Mouse (Mus musculus) G1E (cell line): ENCODE results near the gene Spata2l. TPM values are rescaled to one million over a fixed set of nuclear protein-coding genes. Genes with fewer than 3 reads are reported as not detected.
"Not testable (repeated sequence)": the region's sequence is repeated elsewhere in the genome, so short reads cannot be mapped to it uniquely, and the experiment has no call there.

ENCODE experiments used
- ATAC-seq: 2 replicates; pipeline ENCODE4 v1.8.0; 2016; ENCODE audit warnings: mild to moderate bottlenecking; ENCODE audit not compliant: insufficient number of reproducible peaks, poor library complexity, low FRiP score, severe bottlenecking; ENCODE audit errors: extremely low read depth
- DNase-seq: peaks from one replicate; pipeline ENCODE4 v3.0.0; 2012; ENCODE audit warnings: low spot score
- H3K27me3 ChIP-seq: 2 replicates; pipeline ENCODE4 v1.6.1; 2012; ENCODE audit warnings: mild to moderate bottlenecking, low read length, inconsistent platforms; ENCODE audit not compliant: insufficient read depth
- H3K36me3 ChIP-seq: replicated peaks from 2 replicates; pipeline ENCODE3; 2012; ENCODE audit warnings: mild to moderate bottlenecking, inconsistent platforms
- H3K4me1 ChIP-seq: 2 replicates; pipeline ENCODE4 v1.6.1; 2012; ENCODE audit warnings: low read depth, low read length, inconsistent platforms, mixed read lengths; ENCODE audit not compliant: insufficient read depth
- H3K4me3 ChIP-seq: 2 replicates; pipeline ENCODE4 v1.5.1; 2012; ENCODE audit warnings: low read depth, mild to moderate bottlenecking, inconsistent platforms, low read length, moderate library complexity, mixed read lengths
- H3K9me3 ChIP-seq: replicated peaks from 2 replicates; pipeline ENCODE4 v1.6.1; 2012; ENCODE audit warnings: inconsistent platforms
- CTCF ChIP-seq: IDR thresholded peaks from 2 replicates; pipeline ENCODE4 v1.5.1; 2012; ENCODE audit warnings: low read depth, low read length, inconsistent platforms, mixed read lengths
- GATA1 ChIP-seq: IDR thresholded peaks from 2 replicates; pipeline ENCODE4 v1.6.1; 2012; ENCODE audit warnings: borderline replicate concordance, low read length, inconsistent platforms, mixed read lengths
- GATA2 ChIP-seq: IDR thresholded peaks from 2 replicates; pipeline ENCODE4 v1.6.1; 2012; ENCODE audit warnings: low read depth, low read length, inconsistent platforms, borderline replicate concordance
- POLR2AphosphoS5 ChIP-seq: IDR thresholded peaks from 2 replicates; pipeline ENCODE4 v1.6.1; 2012; ENCODE audit warnings: low read depth, low read length, inconsistent platforms; ENCODE audit not compliant: insufficient replicate concordance
- TAL1 ChIP-seq: conservative IDR thresholded peaks from 2 replicates; pipeline ENCODE4 v1.6.1; 2012; ENCODE audit warnings: low read depth, low read length, inconsistent platforms, mixed read lengths
- polyA plus RNA-seq: library from polyadenylated mRNA; stranded (reverse); fragments of >175 nt; gene quantifications from 2 replicates; pipeline ENCODE4 v1.2.3, GENCODE M21; 2012
- total RNA-seq, 2 experiments: library from RNA; stranded (forward) in 1 of 2; stranded (reverse) in 1 of 2; fragments of 200-1000 nt in 1 of 2; fragments of >200 nt in 1 of 2; fragmentation: Nextera tagmentation in 1 of 2; gene quantifications; 2 replicates each; pipeline ENCODE4 v1.2.3; 2014 to 2017

Gene Spata2l
- total RNA-seq (2014; fragmentation: Nextera tagmentation) (3.4 and 6.8 TPM in 2 replicates), total RNA-seq (2017) (2.2 and 3.7 TPM in 2 replicates), polyA plus RNA-seq (5.2 and 5.7 TPM in 2 replicates)

DNA sequence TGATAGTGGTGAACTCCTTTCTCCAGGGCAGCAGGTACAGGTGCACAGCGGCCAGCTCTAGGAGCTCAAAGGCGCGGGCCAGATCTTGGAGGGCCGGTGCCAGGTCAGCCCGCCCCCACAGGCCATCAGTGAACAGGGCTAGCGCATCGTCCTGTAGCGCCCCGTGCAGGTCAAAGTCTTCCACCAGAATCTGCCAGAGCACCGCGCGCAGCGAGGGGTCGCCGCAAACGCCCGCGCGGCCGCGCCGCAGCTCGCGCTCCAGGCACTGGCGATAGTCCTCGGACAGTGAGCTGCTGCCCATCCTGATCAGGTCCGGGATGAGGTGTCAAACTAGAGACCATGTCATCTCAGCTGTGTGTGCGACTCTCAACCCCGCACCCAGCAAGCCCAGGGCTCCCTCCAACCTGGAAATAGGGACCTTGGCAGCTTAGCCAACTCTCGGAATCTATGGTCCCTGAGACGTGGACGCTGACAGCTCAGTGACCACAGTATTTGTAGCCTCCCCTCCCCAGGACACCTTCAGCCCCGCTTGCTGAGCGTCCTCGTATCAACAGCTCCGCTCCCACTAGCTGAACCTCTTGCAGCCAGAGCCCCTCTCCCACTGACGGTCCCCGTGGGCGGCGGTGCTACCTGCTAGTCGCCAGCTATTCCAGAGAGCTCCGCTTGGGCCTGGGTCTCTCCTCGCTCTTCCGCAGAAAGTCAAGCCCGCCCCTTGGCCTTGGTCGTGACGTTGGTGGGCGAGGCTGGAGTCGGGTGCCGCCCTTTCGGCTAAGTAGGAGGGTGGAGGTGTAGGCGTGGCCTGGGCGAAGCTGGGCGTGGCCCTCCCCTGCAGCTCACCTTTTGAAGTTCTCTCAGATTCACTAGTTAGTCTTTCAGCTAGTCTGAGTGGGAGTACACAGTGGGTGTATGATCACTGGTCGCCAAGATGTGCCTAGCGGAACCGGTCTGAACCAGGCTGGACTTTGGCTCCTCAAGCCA, at the start of gene Spata2l:
TSS of gene Spata2l (minus strand) at position 714 of the 978 bp plus-strand sequence.
- H3K36me3 ChIP-seq = peaks cover 34% of the 10 kb centered on the region
- H3K9me3 ChIP-seq = no peaks in the 10 kb centered on the region
- ATAC-seq (peak; percentile 92), DNase-seq (peak; percentile 92)
- peaks cover 30% of the 10 kb centered on the region for H3K27me3 ChIP-seq
- peaks cover 41% of the 10 kb centered on the region for H3K4me1 ChIP-seq
- peak within 1 kb of the TSS; percentile 74 for H3K4me3 ChIP-seq
- TF ChIP-seq TAL1 (no peak), POLR2AphosphoS5 (no peak), GATA2 (no peak), GATA1 (no peak), CTCF (no peak)

DNA sequence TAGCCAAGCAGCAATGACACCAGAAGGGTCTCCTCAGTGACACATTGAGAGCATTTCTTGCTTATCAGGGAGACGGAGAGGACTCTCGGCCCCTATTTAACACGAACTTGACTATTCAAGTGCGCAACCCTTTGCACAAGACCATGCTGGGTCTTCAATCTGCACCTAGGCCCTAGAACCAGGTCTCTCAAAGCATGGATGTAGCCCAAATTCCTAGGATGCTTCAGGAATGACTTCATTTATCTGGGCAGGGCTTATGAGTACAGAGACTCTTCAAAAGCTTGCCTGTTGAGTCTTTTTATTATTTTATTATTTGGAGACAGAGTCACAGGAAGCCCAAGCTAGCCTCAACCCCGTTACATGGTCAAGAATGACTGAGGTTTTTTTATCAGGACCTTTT, 48.5 kb upstream of the Spata2l start:
- peaks cover 96% of the 10 kb centered on the region for H3K36me3 ChIP-seq
- DNase-seq (no peak), ATAC-seq (no peak)
- H3K4me1 ChIP-seq = peaks cover 7% of the 10 kb centered on the region
- TF ChIP-seq GATA2 = no peak
- TF ChIP-seq CTCF = no peak
- no peak for TF ChIP-seq GATA1
- no peak for TF ChIP-seq TAL1
- no peak for TF ChIP-seq POLR2AphosphoS5
- no peak overlapping the region for H3K4me3 ChIP-seq
- no peaks in the 10 kb centered on the region for H3K27me3 ChIP-seq
- H3K9me3 ChIP-seq = no peaks in the 10 kb centered on the region

DNA sequence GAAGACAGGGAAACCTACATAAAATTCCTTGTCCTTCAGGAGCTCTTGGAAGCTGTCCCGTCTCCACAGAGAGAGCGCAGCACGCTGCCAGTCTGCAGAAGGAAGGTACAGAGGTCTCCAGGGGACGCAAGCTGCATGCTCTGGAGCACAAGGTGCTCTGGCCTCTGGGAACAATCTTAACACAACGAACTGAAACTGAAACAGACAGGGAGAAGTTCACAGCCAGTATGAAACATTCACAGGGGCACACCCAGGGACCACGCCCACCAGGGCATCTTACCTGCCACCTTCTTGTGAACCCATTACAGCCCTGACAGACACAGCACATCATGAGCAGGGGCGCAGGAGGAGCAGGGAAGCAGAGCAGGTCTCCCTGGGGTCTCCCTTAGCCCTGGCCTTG, 48.0 kb upstream of the Spata2l start:
- Histone ChIP-seq H3K4me1 (peaks cover 7% of the 10 kb centered on the region), H3K27me3 (no peaks in the 10 kb centered on the region), H3K9me3 (no peaks in the 10 kb centered on the region), H3K36me3 (peaks cover 95% of the 10 kb centered on the region), H3K4me3 (no peak overlapping the region)
- DNase-seq = no peak
- TF ChIP-seq GATA2 (no peak), POLR2AphosphoS5 (no peak), GATA1 (no peak), TAL1 (no peak), CTCF (no peak)
- ATAC-seq = no peak

DNA sequence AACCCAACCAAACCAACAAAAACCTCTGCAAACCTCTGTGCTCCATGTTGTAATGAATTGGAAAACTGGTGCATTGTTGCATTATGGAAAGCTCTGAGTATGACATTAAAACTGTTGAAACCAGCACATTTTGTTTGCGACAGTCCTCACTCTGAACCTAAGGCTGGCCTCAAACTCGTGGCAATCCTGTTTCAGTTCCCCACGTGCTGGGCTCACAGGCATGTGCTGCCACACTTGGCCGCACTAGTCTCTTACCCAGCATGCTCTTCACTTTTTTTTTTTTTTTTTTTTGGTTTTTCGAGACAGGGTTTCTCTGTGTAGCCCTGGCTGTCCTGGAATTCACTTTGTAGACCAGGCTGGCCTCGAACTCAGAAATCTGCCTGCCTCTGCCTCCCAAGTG, 47.0 kb upstream of the Spata2l start:
- not testable (repeated sequence) for H3K4me1 ChIP-seq, DNase-seq, H3K9me3 ChIP-seq, ATAC-seq, H3K4me3 ChIP-seq, H3K27me3 ChIP-seq
- H3K36me3 ChIP-seq = peaks cover 95% of the 10 kb centered on the region

DNA sequence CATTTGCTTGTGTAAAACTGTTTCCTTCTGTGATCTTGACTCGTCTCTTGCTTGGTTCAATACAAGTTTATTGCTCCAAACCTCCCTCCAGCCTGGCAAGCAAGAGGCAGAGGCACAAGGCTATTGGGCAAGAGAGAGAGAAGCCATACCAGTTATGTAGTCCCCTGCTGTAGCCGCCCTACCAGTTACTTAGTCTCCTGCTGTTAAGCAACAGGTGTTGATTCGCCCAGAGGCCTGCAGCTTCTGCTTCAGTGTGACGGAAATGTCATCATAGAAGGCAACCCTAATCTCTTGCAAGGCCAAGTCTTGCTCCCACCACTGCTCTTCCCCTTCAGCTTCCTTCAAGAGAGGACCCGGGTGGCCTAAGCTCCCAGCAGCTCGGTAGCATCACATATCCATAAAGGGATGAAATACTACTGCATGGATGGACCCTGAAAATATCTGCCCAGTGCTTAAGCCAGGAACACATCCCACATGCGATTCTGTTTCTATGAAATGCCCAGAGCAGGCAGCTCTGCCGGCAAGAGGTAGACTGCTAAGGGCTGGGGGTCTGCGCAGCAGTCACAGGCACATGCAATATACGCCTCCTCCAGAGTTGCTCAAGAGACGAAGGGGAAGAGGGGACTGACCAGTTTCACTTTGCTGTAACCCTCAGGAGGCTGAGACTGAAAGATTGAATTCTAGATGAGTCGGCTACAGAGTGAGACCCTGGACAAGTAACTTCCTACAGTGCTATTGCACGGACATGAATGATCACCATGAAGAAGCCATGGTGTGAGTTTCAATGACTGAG, 44.5 kb upstream of the Spata2l start:
- H3K36me3 ChIP-seq = peaks cover 91% of the 10 kb centered on the region
- no peak for ATAC-seq

DNA sequence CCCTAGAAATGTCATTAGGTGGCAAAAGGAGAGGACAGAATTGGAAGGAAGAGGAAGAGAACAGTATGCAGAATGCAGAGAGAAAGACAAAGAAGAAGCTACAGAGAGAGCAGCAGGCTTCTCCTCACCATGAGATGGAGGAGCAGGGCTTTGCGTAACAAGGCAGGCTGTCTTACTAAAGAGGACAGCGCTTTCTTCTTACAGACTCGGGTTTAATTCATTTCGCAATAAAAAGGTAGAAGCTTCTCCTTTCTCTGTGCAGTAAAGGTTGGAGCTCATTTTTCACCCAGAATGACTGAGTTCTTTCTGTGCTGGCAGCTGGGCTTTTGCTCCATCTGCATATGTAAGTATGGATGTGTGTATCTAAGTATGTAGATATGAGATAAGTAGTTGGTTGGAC, 43.8 kb upstream of the Spata2l start:
- H3K4me1 ChIP-seq = peaks cover 7% of the 10 kb centered on the region
- ATAC-seq = no peak
- no peak for DNase-seq
- H3K27me3 ChIP-seq = no peaks in the 10 kb centered on the region
- no peak for TF ChIP-seq CTCF
- TF ChIP-seq GATA2 = no peak
- no peak for TF ChIP-seq TAL1
- no peak for TF ChIP-seq POLR2AphosphoS5
- no peak for TF ChIP-seq GATA1
- H3K4me3 ChIP-seq = no peak overlapping the region
- H3K36me3 ChIP-seq = peaks cover 91% of the 10 kb centered on the region
- H3K9me3 ChIP-seq = no peaks in the 10 kb centered on the region

More for the DNA sequence above, 44.5 kb upstream of the Spata2l start:
- no peak overlapping the region for H3K4me3 ChIP-seq
- no peaks in the 10 kb centered on the region for H3K9me3 ChIP-seq
- H3K4me1 ChIP-seq = peaks cover 7% of the 10 kb centered on the region
- no peaks in the 10 kb centered on the region for H3K27me3 ChIP-seq
- TF ChIP-seq GATA2 = no peak
- no peak for TF ChIP-seq TAL1
- TF ChIP-seq CTCF = no peak
- TF ChIP-seq GATA1 = no peak
- no peak for TF ChIP-seq POLR2AphosphoS5
- DNase-seq = no peak
